Mouse (Mus musculus): ENCODE results near the gene Evi2. TPM values are rescaled to one million over a fixed set of nuclear protein-coding genes. Genes with fewer than 3 reads are reported as not detected.

Evi2 gene
- polyA plus RNA-seq, 1 experiment: 0.01 TPM

GRCm38 (mm10) chr11:79528601-79529000 is 1.8 kb downstream of the Evi2 start:
- Histone ChIP-seq H3K4me1 (ENCODE audit: control insufficient read depth) (peaks cover 27% of the 10 kb centered on the region), H3K36me3 (ENCODE audit: control insufficient read depth) (no peaks in the 10 kb centered on the region), H3K4me3 (replicated peaks) (no peak overlapping the region), H3K9me3 (ENCODE audit: control insufficient read depth, low read length) (no peaks in the 10 kb centered on the region), H3K27me3 (ENCODE audit: control insufficient read depth) (no peaks in the 10 kb centered on the region)
- TF ChIP-seq GATA1 (IDR thresholded peaks at IDR 0.05; ENCODE audit: low read length) (no peak), TAL1 (IDR thresholded peaks at IDR 0.05; ENCODE audit: low read length) (no peak)

GRCm38 (mm10) chr11:79527739-79528384 is 2.5 kb downstream of the Evi2 start:
- H3K9me3 ChIP-seq (ENCODE audit: control insufficient read depth, low read length): no peaks in the 10 kb centered on the region
- H3K36me3 ChIP-seq (ENCODE audit: control insufficient read depth): no peaks in the 10 kb centered on the region
- no peak overlapping the region for H3K4me3 ChIP-seq (replicated peaks)
- H3K4me1 ChIP-seq (ENCODE audit: control insufficient read depth): peaks cover 26% of the 10 kb centered on the region
- TF ChIP-seq GATA1 (IDR thresholded peaks at IDR 0.05; ENCODE audit: low read length): no peak
- TF ChIP-seq TAL1 (IDR thresholded peaks at IDR 0.05; ENCODE audit: low read length): no peak
- H3K27me3 ChIP-seq (ENCODE audit: control insufficient read depth): no peaks in the 10 kb centered on the region

GRCm38 (mm10) chr11:79527015-79527738 is 3.2 kb downstream of the Evi2 start:
- H3K4me1 ChIP-seq (ENCODE audit: control insufficient read depth): peaks cover 26% of the 10 kb centered on the region
- H3K27me3 ChIP-seq (ENCODE audit: control insufficient read depth): no peaks in the 10 kb centered on the region
- no peaks in the 10 kb centered on the region for H3K9me3 ChIP-seq (ENCODE audit: control insufficient read depth, low read length)
- no peaks in the 10 kb centered on the region for H3K36me3 ChIP-seq (ENCODE audit: control insufficient read depth)
- no peak for TF ChIP-seq TAL1 (IDR thresholded peaks at IDR 0.05; ENCODE audit: low read length)
- no peak for TF ChIP-seq GATA1 (IDR thresholded peaks at IDR 0.05; ENCODE audit: low read length)
- no peak overlapping the region for H3K4me3 ChIP-seq (replicated peaks)

- H3K27me3 ChIP-seq (ENCODE audit: control insufficient read depth): no peaks in the 10 kb centered on the region
- H3K4me3 ChIP-seq (replicated peaks): no peak overlapping the region
- no peaks in the 10 kb centered on the region for H3K9me3 ChIP-seq (ENCODE audit: control insufficient read depth, low read length)
- H3K4me1 ChIP-seq (ENCODE audit: control insufficient read depth): peaks cover 26% of the 10 kb centered on the region
- no peaks in the 10 kb centered on the region for H3K36me3 ChIP-seq (ENCODE audit: control insufficient read depth)
- no peak for TF ChIP-seq GATA1 (IDR thresholded peaks at IDR 0.05; ENCODE audit: low read length)
- TF ChIP-seq TAL1 (IDR thresholded peaks at IDR 0.05; ENCODE audit: low read length): no peak
Measured at GRCm38 (mm10) chr11:79526549-79526948, 3.8 kb downstream of the Evi2 start.

GRCm38 (mm10) chr11:79524310-79524575 is 6.1 kb downstream of the Evi2 start:
- Histone ChIP-seq H3K36me3 (ENCODE audit: control insufficient read depth) (no peaks in the 10 kb centered on the region), H3K4me3 (replicated peaks) (no peak overlapping the region), H3K9me3 (ENCODE audit: control insufficient read depth, low read length) (no peaks in the 10 kb centered on the region), H3K27me3 (ENCODE audit: control insufficient read depth) (no peaks in the 10 kb centered on the region), H3K4me1 (ENCODE audit: control insufficient read depth) (peaks cover 19% of the 10 kb centered on the region)
- TF ChIP-seq GATA1 (IDR thresholded peaks at IDR 0.05; ENCODE audit: low read length) (no peak), TAL1 (IDR thresholded peaks at IDR 0.05; ENCODE audit: low read length) (no peak)

- peaks cover 19% of the 10 kb centered on the region for H3K4me1 ChIP-seq (ENCODE audit: control insufficient read depth)
- TF ChIP-seq TAL1 (IDR thresholded peaks at IDR 0.05; ENCODE audit: low read length) (no peak), GATA1 (IDR thresholded peaks at IDR 0.05; ENCODE audit: low read length) (no peak)
- peak within 1 kb of the TSS; percentile 24 for H3K4me3 ChIP-seq (replicated peaks)
- H3K9me3 ChIP-seq (ENCODE audit: control insufficient read depth, low read length): no peaks in the 10 kb centered on the region
- H3K27me3 ChIP-seq (ENCODE audit: control insufficient read depth): no peaks in the 10 kb centered on the region
- H3K36me3 ChIP-seq (ENCODE audit: control insufficient read depth): no peaks in the 10 kb centered on the region
Measured at GRCm38 (mm10) chr11:79523560-79524309, 6.7 kb downstream of the Evi2 start, which contains the start of gene Evi2b. Evi2b (minus strand) TSS chr11:79523762.

- Histone ChIP-seq H3K36me3 (ENCODE audit: control insufficient read depth) (no peaks in the 10 kb centered on the region), H3K9me3 (ENCODE audit: control insufficient read depth, low read length) (no peaks in the 10 kb centered on the region), H3K4me1 (ENCODE audit: control insufficient read depth) (peaks cover 17% of the 10 kb centered on the region), H3K4me3 (replicated peaks) (no peak overlapping the region), H3K27me3 (ENCODE audit: control insufficient read depth) (no peaks in the 10 kb centered on the region)
- TF ChIP-seq TAL1 (IDR thresholded peaks at IDR 0.05; ENCODE audit: low read length): no peak
- no peak for TF ChIP-seq GATA1 (IDR thresholded peaks at IDR 0.05; ENCODE audit: low read length)
Measured at GRCm38 (mm10) chr11:79522944-79523343, 7.4 kb downstream of the Evi2 start.

GRCm38 (mm10) chr11:79521930-79522329 is 8.5 kb downstream of the Evi2 start:
- H3K4me1 ChIP-seq (ENCODE audit: control insufficient read depth): peaks cover 8% of the 10 kb centered on the region

GRCm38 (mm10) chr11:79520772-79521171 is 9.6 kb downstream of the Evi2 start:
- Histone ChIP-seq H3K4me3 (replicated peaks) (no peak overlapping the region), H3K27me3 (ENCODE audit: control insufficient read depth) (no peaks in the 10 kb centered on the region), H3K4me1 (ENCODE audit: control insufficient read depth) (peaks cover 7% of the 10 kb centered on the region), H3K9me3 (ENCODE audit: control insufficient read depth, low read length) (no peaks in the 10 kb centered on the region), H3K36me3 (ENCODE audit: control insufficient read depth) (no peaks in the 10 kb centered on the region)
- TF ChIP-seq GATA1 (IDR thresholded peaks at IDR 0.05; ENCODE audit: low read length) (no peak), TAL1 (IDR thresholded peaks at IDR 0.05; ENCODE audit: low read length) (no peak)

More at GRCm38 (mm10) chr11:79521930-79522329, 8.5 kb downstream of the Evi2 start:
- Histone ChIP-seq H3K36me3 (ENCODE audit: control insufficient read depth) (no peaks in the 10 kb centered on the region), H3K27me3 (ENCODE audit: control insufficient read depth) (no peaks in the 10 kb centered on the region), H3K9me3 (ENCODE audit: control insufficient read depth, low read length) (no peaks in the 10 kb centered on the region), H3K4me3 (replicated peaks) (no peak overlapping the region)
- TF ChIP-seq TAL1 (IDR thresholded peaks at IDR 0.05; ENCODE audit: low read length) (no peak), GATA1 (IDR thresholded peaks at IDR 0.05; ENCODE audit: low read length) (no peak)

Measured in erythroblast, embryonic 14.5 days (primary cell).